Mouse (Mus musculus): ENCODE data around the gene Tln1.
"Not testable (repeated sequence)": the region's sequence is repeated elsewhere in the genome, so short reads cannot be mapped to it uniquely, and the experiment has no call there.

Tln1 gene

GRCm38 (mm10) chr4:43561997-43562768 lies at the start of gene Tln1, which contains the start of gene Creb3:
Gene Tln1 (minus strand): TSS chr4:43562691.
Gene Creb3 (plus strand): TSS chr4:43562332.
- DNase-seq (ENCODE audit: low spot score): peak; percentile 94

- no peak for DNase-seq (ENCODE audit: low spot score)
Measured at GRCm38 (mm10) chr4:43604751-43605685, 42.5 kb upstream of the Tln1 start.

DNA sequence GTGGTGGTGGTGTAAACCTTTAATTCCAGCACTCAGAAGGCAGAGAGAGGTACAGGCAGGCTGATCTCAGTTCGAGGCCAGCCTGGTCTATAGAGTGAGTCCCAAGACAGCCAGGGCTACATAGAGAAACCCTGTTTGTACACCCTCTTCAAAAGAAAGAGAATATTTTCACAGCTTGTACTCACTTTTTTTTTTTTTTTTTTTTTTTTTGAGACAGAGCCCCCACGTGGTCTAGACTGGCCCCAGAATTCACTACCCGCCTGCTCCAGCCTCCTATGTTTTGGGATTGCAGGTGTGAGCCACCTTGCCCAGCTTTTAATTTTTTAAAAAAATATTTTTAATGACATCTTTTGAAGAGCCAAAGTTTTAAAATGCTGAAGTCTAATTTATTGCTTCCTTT lies 41.6 kb upstream of the Tln1 start:
- no peak for DNase-seq (ENCODE audit: low spot score)

GRCm38 (mm10) chr4:43600195-43600934 lies 37.9 kb upstream of the Tln1 start:
- DNase-seq (ENCODE audit: low spot score): no peak

DNA sequence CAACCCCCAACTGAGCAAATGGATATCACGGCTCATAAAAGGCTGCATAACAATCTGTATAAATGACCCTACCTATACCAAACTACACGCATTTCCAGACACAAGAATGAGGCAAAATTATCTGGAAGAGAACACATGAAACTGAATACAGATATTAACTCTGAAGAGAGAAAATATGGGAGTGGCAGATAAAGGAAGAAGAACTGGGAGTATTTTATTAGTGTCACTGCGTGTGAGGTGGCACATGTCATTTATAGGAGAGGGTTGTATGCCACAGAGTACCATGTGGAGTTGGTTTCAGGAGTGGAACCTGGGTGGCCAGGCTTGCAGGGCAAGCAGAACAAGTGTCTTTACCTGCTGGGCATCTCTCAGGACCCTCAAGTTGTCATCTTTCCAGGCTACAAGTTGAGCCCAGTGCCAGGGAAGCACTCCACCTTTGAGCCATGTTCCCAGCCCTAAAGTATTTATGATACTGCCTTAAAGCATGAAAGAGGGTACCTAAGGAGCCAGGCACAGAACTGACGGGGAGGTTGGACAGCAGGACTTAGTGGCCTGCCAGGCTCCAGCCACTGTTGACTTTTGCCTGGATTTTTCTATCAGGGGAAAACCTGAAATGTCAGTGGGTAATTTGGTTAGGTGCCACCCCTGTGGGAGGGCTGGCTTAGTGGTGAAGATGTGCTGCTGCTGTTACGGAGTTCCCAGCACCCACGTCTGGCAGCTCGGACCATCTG lies 36.3 kb upstream of the Tln1 start:
- no peak for DNase-seq (ENCODE audit: low spot score)

DNA sequence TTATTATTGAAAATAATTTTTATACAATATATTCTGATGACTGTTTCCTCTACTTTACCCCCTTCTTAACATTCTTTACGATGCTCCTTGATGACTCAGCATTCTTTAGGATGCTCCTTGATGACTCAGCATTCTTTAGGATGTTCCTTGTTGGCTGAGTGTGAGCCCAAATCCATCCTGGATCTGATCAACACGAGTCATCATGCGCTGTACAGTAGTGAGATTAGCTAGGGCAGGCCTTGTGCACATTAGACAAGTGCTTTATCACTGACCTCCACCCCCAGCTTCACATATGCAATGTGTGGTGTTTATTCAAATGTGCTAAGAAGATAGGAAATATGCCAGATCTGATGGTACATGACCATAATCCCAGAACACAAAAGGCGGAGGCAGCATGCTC lies 35.7 kb upstream of the Tln1 start:
- no peak for DNase-seq (ENCODE audit: low spot score)

- not testable (repeated sequence) for DNase-seq (ENCODE audit: low spot score)
Measured at GRCm38 (mm10) chr4:43596597-43596996, 34.1 kb upstream of the Tln1 start.

- DNase-seq (ENCODE audit: low spot score): no peak
Measured at GRCm38 (mm10) chr4:43593453-43593852, 31.0 kb upstream of the Tln1 start.

GRCm38 (mm10) chr4:43591961-43592360 lies 29.5 kb upstream of the Tln1 start:
- DNase-seq (ENCODE audit: low spot score): no peak

GRCm38 (mm10) chr4:43591543-43591942 lies 29.1 kb upstream of the Tln1 start:
- no peak for DNase-seq (ENCODE audit: low spot score)

- no peak for DNase-seq (ENCODE audit: low spot score)
Measured at GRCm38 (mm10) chr4:43587681-43588080, 25.2 kb upstream of the Tln1 start.

DNA sequence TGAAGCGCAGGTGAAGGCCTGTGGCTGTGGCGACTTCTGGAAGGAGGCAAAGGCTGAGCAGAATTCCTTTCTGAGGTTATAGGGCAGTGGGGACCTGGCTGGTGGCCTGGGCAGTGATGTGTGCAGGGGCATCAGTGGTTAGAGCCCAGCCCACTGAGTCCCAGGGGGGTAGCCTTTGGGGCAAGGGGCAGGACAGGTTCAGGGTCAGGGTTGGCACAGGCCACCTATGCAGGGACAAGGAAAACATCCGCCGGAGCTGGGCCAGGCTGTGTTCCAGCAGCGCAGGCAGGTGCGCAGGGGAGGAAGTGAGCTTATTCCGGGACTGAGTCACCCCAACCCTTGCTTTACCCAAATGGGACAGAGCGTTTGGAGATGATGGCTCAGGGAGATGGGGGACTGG lies 23.9 kb upstream of the Tln1 start:
- DNase-seq (ENCODE audit: low spot score): no peak

- DNase-seq (ENCODE audit: low spot score): no peak
Measured at GRCm38 (mm10) chr4:43585682-43586081, 23.2 kb upstream of the Tln1 start.

GRCm38 (mm10) chr4:43584444-43585416 lies 22.2 kb upstream of the Tln1 start, which contains the start of gene Msmp:
Gene Msmp (minus strand): TSS chr4:43584494.
- DNase-seq (ENCODE audit: low spot score): no peak

DNA sequence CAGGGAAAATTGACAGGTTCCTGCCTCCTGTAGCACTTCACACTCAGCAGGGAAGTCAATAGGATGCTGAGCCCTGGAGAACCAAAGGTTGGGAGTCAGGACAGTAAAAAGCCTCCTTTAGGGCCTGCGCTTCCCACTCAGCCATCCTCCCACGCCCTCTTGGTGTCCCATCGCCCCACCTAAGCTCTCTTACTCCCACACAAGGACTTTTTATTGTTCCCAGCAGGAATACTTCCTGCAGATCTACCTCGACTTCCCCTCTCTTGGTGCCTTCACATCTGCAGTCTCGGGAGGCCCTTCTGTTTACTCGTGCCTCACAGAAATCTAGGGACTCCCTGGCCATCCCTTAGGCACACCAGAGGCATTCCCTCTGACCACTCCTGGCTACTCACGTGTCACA lies 20.9 kb upstream of the Tln1 start:
- DNase-seq (ENCODE audit: low spot score): no peak

GRCm38 (mm10) chr4:43582241-43582640 lies 19.8 kb upstream of the Tln1 start:
- DNase-seq (ENCODE audit: low spot score): no peak

- no peak for DNase-seq (ENCODE audit: low spot score)
Measured at GRCm38 (mm10) chr4:43581381-43581780, 18.9 kb upstream of the Tln1 start.

- DNase-seq (ENCODE audit: low spot score): no peak
Measured at GRCm38 (mm10) chr4:43580721-43581120, 18.2 kb upstream of the Tln1 start.

DNA sequence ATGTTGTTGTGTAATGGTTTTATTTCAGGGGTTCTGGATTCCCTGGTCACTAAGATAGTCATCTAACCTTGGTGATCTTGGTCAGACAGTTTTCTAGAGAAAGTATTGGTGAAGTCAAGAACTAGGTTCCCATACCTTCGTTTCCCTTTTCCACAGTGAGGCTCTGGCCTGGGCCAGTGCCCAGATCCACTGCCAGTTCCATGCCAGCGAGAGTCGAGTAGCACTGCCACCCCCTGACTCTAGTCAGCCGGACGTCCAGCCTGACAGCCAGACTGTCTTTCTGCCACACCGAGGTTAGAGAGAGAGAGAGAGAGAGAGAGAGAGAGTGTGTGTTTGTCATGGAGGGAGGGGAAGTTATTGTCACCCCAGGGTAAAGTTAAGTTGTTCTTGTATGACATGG lies 17.2 kb upstream of the Tln1 start:
- DNase-seq (ENCODE audit: low spot score): no peak

GRCm38 (mm10) chr4:43579256-43579655 lies 16.8 kb upstream of the Tln1 start:
- no peak for DNase-seq (ENCODE audit: low spot score)

Measured in layer of hippocampus, adult 11-12 months (tissue).